Mouse (Mus musculus) neural tube, embryonic 13.5 days (tissue): ENCODE results near the gene Bora. TPM values are rescaled to one million over a fixed set of nuclear protein-coding genes. Genes with fewer than 3 reads are reported as not detected.
A peak's percentile ranks its signal among the peaks of the same experiment; 100 is the strongest.
"Not testable (repeated sequence)": the region's sequence is repeated elsewhere in the genome, so short reads cannot be mapped to it uniquely, and the experiment has no call there.

Experiments
- ATAC-seq: fragments of 200-750 bp; cut with Nextera tagmentation; 2 replicates; pipeline ENCODE4 v1.8.0; 2017; ENCODE audit warnings: low read depth, mild to moderate bottlenecking, moderate TSS enrichment, moderate library complexity
- H3K27ac ChIP-seq: fragments of 300-500 bp; sonication (generic); replicated peaks from 2 replicates; pipeline ENCODE4 v1.5.1; 2015; ENCODE audit warnings: moderate library complexity, mild to moderate bottlenecking, inconsistent platforms
- H3K27me3 ChIP-seq: fragments of 300-500 bp; sonication (generic); 2 replicates; pipeline ENCODE4 v1.6.1; 2015; ENCODE audit warnings: mild to moderate bottlenecking, inconsistent platforms
- H3K36me3 ChIP-seq: fragments of 300-500 bp; sonication (generic); 2 replicates; pipeline ENCODE4 v1.6.1; 2015; ENCODE audit warnings: mild to moderate bottlenecking, inconsistent platforms
- H3K4me1 ChIP-seq: fragments of 300-500 bp; sonication (generic); replicated peaks from 2 replicates; pipeline ENCODE4 v1.6.1; 2015; ENCODE audit warnings: inconsistent platforms
- H3K4me2 ChIP-seq: fragments of 300-500 bp; sonication (generic); 2 replicates; pipeline ENCODE4 v1.6.1; 2015; ENCODE audit warnings: inconsistent platforms, mild to moderate bottlenecking, moderate library complexity
- H3K4me3 ChIP-seq: fragments of 300-500 bp; sonication (generic); 2 replicates; pipeline ENCODE4 v1.5.1; 2015; ENCODE audit warnings: mild to moderate bottlenecking, inconsistent platforms
- H3K9ac ChIP-seq: fragments of 300-500 bp; sonication (generic); 2 replicates; pipeline ENCODE4 v1.6.1; 2015; ENCODE audit warnings: moderate library complexity, mild to moderate bottlenecking, inconsistent platforms
- H3K9me3 ChIP-seq: fragments of 300-500 bp; sonication (generic); 2 replicates; pipeline ENCODE4 v1.6.1; 2016; ENCODE audit warnings: inconsistent platforms
- WGBS: fragments of 180-500 bp; shearing (Covaris S2); methylation state at CpG from one replicate; pipeline ENCODE4 v1.1.7; 2015; 5-methylcytosine and 5-hydroxymethylcytosine counted together
- polyA plus RNA-seq: library from polyadenylated mRNA; unstranded; fragments of >200 nt; fragmentation: Nextera tagmentation; extraction: Ambion mirVana; gene quantifications from 2 replicates; pipeline ENCODE4 v1.2.1, GENCODE M21; 2015

Bora gene
- polyA plus RNA-seq, 1 experiment from 2014 or later = 18.3 TPM

- no peaks in the 10 kb centered on the region for H3K9me3 ChIP-seq
- ATAC-seq = no peak
- no peak overlapping the region for H3K4me2 ChIP-seq
- peaks cover 38% of the 10 kb centered on the region for H3K36me3 ChIP-seq
- peaks cover 10% of the 10 kb centered on the region for H3K4me1 ChIP-seq
- H3K27ac ChIP-seq = no peak overlapping the region
- H3K9ac ChIP-seq = no peak overlapping the region
- 86% methylated on average over 2 of the region's 2 CpGs for WGBS
- no peaks in the 10 kb centered on the region for H3K27me3 ChIP-seq
- H3K4me3 ChIP-seq = no peak overlapping the region
These were observed 8.3 kb upstream of the Bora start for GRCm38 (mm10) chr14:99037703-99038102.

- not testable (repeated sequence) for ATAC-seq, H3K27me3 ChIP-seq, H3K4me3 ChIP-seq, H3K4me2 ChIP-seq, H3K9me3 ChIP-seq, H3K27ac ChIP-seq, H3K9ac ChIP-seq
- 58% methylated on average over 5 of the region's 5 CpGs for WGBS
- peaks cover 28% of the 10 kb centered on the region for H3K36me3 ChIP-seq
- peaks cover 20% of the 10 kb centered on the region for H3K4me1 ChIP-seq
These were observed 6.7 kb upstream of the Bora start for GRCm38 (mm10) chr14:99039308-99039707.

GRCm38 (mm10) chr14:99041416-99041815, 4.6 kb upstream of the Bora start:
- H3K9ac ChIP-seq = 0 out of 2 replicates have a peak overlapping the region, but pooled peaks have one; percentile 17
- no peak overlapping the region for H3K4me2 ChIP-seq
- peaks cover 30% of the 10 kb centered on the region for H3K4me1 ChIP-seq
- no peaks in the 10 kb centered on the region for H3K27me3 ChIP-seq
- H3K9me3 ChIP-seq = no peaks in the 10 kb centered on the region
- H3K36me3 ChIP-seq = peaks cover 21% of the 10 kb centered on the region
- no peak for ATAC-seq
- no peak overlapping the region for H3K27ac ChIP-seq
- 78% methylated on average over 4 of the region's 4 CpGs for WGBS
- no peak overlapping the region for H3K4me3 ChIP-seq

GRCm38 (mm10) chr14:99043499-99043898, 2.5 kb upstream of the Bora start:
- WGBS = 35% methylated on average over 1 of the region's 1 CpGs
- Histone ChIP-seq H3K4me1 (peaks cover 36% of the 10 kb centered on the region), H3K27me3 (no peaks in the 10 kb centered on the region), H3K4me3 (peak overlapping the region; percentile 97; the same call in 1 of the 2 replicates), H3K4me2 (peak overlapping the region; percentile 79), H3K9me3 (no peaks in the 10 kb centered on the region), H3K27ac (no peak overlapping the region), H3K9ac (peak overlapping the region; percentile 58; the same call in 1 of the 2 replicates), H3K36me3 (peaks cover 8% of the 10 kb centered on the region)
- ATAC-seq = no peak

- 19% methylated on average over 10 of the region's 10 CpGs for WGBS
- peaks cover 4% of the 10 kb centered on the region for H3K36me3 ChIP-seq
- H3K4me3 ChIP-seq = peak overlapping the region; percentile 97
- H3K9ac ChIP-seq = peak overlapping the region; percentile 58
- H3K27me3 ChIP-seq = no peaks in the 10 kb centered on the region
- H3K9me3 ChIP-seq = no peaks in the 10 kb centered on the region
- H3K4me1 ChIP-seq = peaks cover 36% of the 10 kb centered on the region
- no peak overlapping the region for H3K27ac ChIP-seq
- no peak for ATAC-seq
- H3K4me2 ChIP-seq = peak overlapping the region; percentile 79
These were observed 1.9 kb upstream of the Bora start for GRCm38 (mm10) chr14:99044096-99044495.

- no peaks in the 10 kb centered on the region for H3K36me3 ChIP-seq
- no peak for ATAC-seq
- H3K9ac ChIP-seq = peak overlapping the region; percentile 94
- 7% methylated on average over 5 of the region's 5 CpGs for WGBS
- H3K27me3 ChIP-seq = no peaks in the 10 kb centered on the region
- H3K4me2 ChIP-seq = peak overlapping the region; percentile 79
- peak overlapping the region; percentile 97 for H3K4me3 ChIP-seq
- no peaks in the 10 kb centered on the region for H3K9me3 ChIP-seq
- peaks cover 36% of the 10 kb centered on the region for H3K4me1 ChIP-seq
- no peak overlapping the region for H3K27ac ChIP-seq
These were observed 1.3 kb upstream of the Bora start for GRCm38 (mm10) chr14:99044718-99045117.

- Histone ChIP-seq H3K4me2 (peak overlapping the region; percentile 79), H3K36me3 (no peaks in the 10 kb centered on the region), H3K4me3 (peak overlapping the region; percentile 97), H3K9me3 (no peaks in the 10 kb centered on the region), H3K27ac (peak overlapping the region; percentile 89), H3K4me1 (peaks cover 36% of the 10 kb centered on the region), H3K27me3 (no peaks in the 10 kb centered on the region), H3K9ac (peak overlapping the region; percentile 94)
- peak; percentile 52 for ATAC-seq
- under 1% methylated on average over 52 of the region's 70 CpGs for WGBS
These were observed 518 bp upstream of the Bora start for GRCm38 (mm10) chr14:99045378-99046030.

- Histone ChIP-seq H3K27me3 (no peaks in the 10 kb centered on the region), H3K4me2 (peak overlapping the region; percentile 79), H3K9me3 (no peaks in the 10 kb centered on the region), H3K9ac (peak overlapping the region; percentile 94), H3K4me1 (peaks cover 29% of the 10 kb centered on the region), H3K36me3 (no peaks in the 10 kb centered on the region), H3K4me3 (peak overlapping the region; percentile 97), H3K27ac (peak overlapping the region; percentile 6; the same call in 1 of the 2 replicates)
- WGBS = under 1% methylated on average over 15 of the region's 15 CpGs
- peak; percentile 16 for ATAC-seq
These were observed 760 bp downstream of the Bora start for GRCm38 (mm10) chr14:99046782-99047181.

- H3K4me1 ChIP-seq = no peaks in the 10 kb centered on the region
- H3K4me3 ChIP-seq = no peak overlapping the region
- no peaks in the 10 kb centered on the region for H3K9me3 ChIP-seq
- no peaks in the 10 kb centered on the region for H3K27me3 ChIP-seq
- H3K4me2 ChIP-seq = no peak overlapping the region
- WGBS = 79% methylated on average over 7 of the region's 7 CpGs
- ATAC-seq = no peak
- no peak overlapping the region for H3K27ac ChIP-seq
- no peak overlapping the region for H3K9ac ChIP-seq
- H3K36me3 ChIP-seq = 0 out of 2 replicates have a peak, but pooled peaks cover 12% of the 10 kb centered on the region
These were observed 13.1 kb downstream of the Bora start for GRCm38 (mm10) chr14:99058959-99059586.

GRCm38 (mm10) chr14:99060616-99061015, 14.6 kb downstream of the Bora start:
- no peak overlapping the region for H3K4me2 ChIP-seq
- H3K36me3 ChIP-seq = 0 out of 2 replicates have a peak, but pooled peaks cover 20% of the 10 kb centered on the region
- no peaks in the 10 kb centered on the region for H3K27me3 ChIP-seq
- ATAC-seq = no peak
- H3K4me1 ChIP-seq = no peaks in the 10 kb centered on the region
- H3K9ac ChIP-seq = no peak overlapping the region
- H3K4me3 ChIP-seq = no peak overlapping the region
- no peak overlapping the region for H3K27ac ChIP-seq
- 92% methylated on average over 12 of the region's 12 CpGs for WGBS
- H3K9me3 ChIP-seq = no peaks in the 10 kb centered on the region

GRCm38 (mm10) chr14:99063091-99063490, 17.1 kb downstream of the Bora start:
- peaks cover 24% of the 10 kb centered on the region; the same call in 1 of the 2 replicates for H3K36me3 ChIP-seq
- no peak overlapping the region for H3K27ac ChIP-seq
- no peaks in the 10 kb centered on the region for H3K4me1 ChIP-seq
- H3K4me3 ChIP-seq = no peak overlapping the region
- H3K9ac ChIP-seq = no peak overlapping the region
- no peak overlapping the region for H3K4me2 ChIP-seq
- no peaks in the 10 kb centered on the region for H3K27me3 ChIP-seq
- no peaks in the 10 kb centered on the region for H3K9me3 ChIP-seq
- ATAC-seq = no peak
- WGBS = 95% methylated on average over 2 of the region's 2 CpGs

GRCm38 (mm10) chr14:99071146-99071545, 25.1 kb downstream of the Bora start:
- no peaks in the 10 kb centered on the region for H3K27me3 ChIP-seq
- no peak overlapping the region for H3K9ac ChIP-seq
- H3K4me3 ChIP-seq = no peak overlapping the region
- peaks cover 22% of the 10 kb centered on the region for H3K36me3 ChIP-seq
- no peak overlapping the region for H3K4me2 ChIP-seq
- ATAC-seq = no peak
- no peaks in the 10 kb centered on the region for H3K4me1 ChIP-seq
- 83% methylated on average over 4 of the region's 4 CpGs for WGBS
- H3K9me3 ChIP-seq = no peaks in the 10 kb centered on the region
- no peak overlapping the region for H3K27ac ChIP-seq
